Mouse (Mus musculus): ENCODE results near the gene Tns3. TPM values are rescaled to one million over a fixed set of nuclear protein-coding genes. Genes with fewer than 3 reads are reported as not detected.

The Tns3 gene
- polyA plus RNA-seq, 1 experiment: not detected

- TF ChIP-seq GATA1 (IDR thresholded peaks at IDR 0.05; ENCODE audit: low read length): no peak
Measured at GRCm38 (mm10) chr11:8662706-8663429, 1.5 kb downstream of the Tns3 start.

GRCm38 (mm10) chr11:8660951-8661350 lies 3.4 kb downstream of the Tns3 start:
- no peak for TF ChIP-seq GATA1 (IDR thresholded peaks at IDR 0.05; ENCODE audit: low read length)

GRCm38 (mm10) chr11:8659851-8660250 lies 4.5 kb downstream of the Tns3 start:
- no peak for TF ChIP-seq GATA1 (IDR thresholded peaks at IDR 0.05; ENCODE audit: low read length)

GRCm38 (mm10) chr11:8659061-8659460 lies 5.3 kb downstream of the Tns3 start:
- no peak for TF ChIP-seq GATA1 (IDR thresholded peaks at IDR 0.05; ENCODE audit: low read length)

- no peak for TF ChIP-seq GATA1 (IDR thresholded peaks at IDR 0.05; ENCODE audit: low read length)
Measured at GRCm38 (mm10) chr11:8657493-8657892, 6.8 kb downstream of the Tns3 start.

- TF ChIP-seq GATA1 (IDR thresholded peaks at IDR 0.05; ENCODE audit: low read length): no peak
Measured at GRCm38 (mm10) chr11:8656448-8657393, 7.6 kb downstream of the Tns3 start.

GRCm38 (mm10) chr11:8653800-8654295 lies 10.5 kb downstream of the Tns3 start:
- TF ChIP-seq GATA1 (IDR thresholded peaks at IDR 0.05; ENCODE audit: low read length): no peak

- TF ChIP-seq GATA1 (IDR thresholded peaks at IDR 0.05; ENCODE audit: low read length): no peak
Measured at GRCm38 (mm10) chr11:8652792-8653645, 11.3 kb downstream of the Tns3 start.

- no peak for TF ChIP-seq GATA1 (IDR thresholded peaks at IDR 0.05; ENCODE audit: low read length)
Measured at GRCm38 (mm10) chr11:8652116-8652714, 12.1 kb downstream of the Tns3 start.

GRCm38 (mm10) chr11:8651448-8652035 lies 12.8 kb downstream of the Tns3 start:
- no peak for TF ChIP-seq GATA1 (IDR thresholded peaks at IDR 0.05; ENCODE audit: low read length)

GRCm38 (mm10) chr11:8645609-8646008 lies 18.7 kb downstream of the Tns3 start:
- no peak for TF ChIP-seq GATA1 (IDR thresholded peaks at IDR 0.05; ENCODE audit: low read length)

GRCm38 (mm10) chr11:8644272-8644671 lies 20.1 kb downstream of the Tns3 start:
- TF ChIP-seq GATA1 (IDR thresholded peaks at IDR 0.05; ENCODE audit: low read length): no peak

- TF ChIP-seq GATA1 (IDR thresholded peaks at IDR 0.05; ENCODE audit: low read length): no peak
Measured at GRCm38 (mm10) chr11:8641634-8642277, 22.6 kb downstream of the Tns3 start.

- TF ChIP-seq GATA1 (IDR thresholded peaks at IDR 0.05; ENCODE audit: low read length): no peak
Measured at GRCm38 (mm10) chr11:8639726-8640125, 24.6 kb downstream of the Tns3 start.
